Mouse (Mus musculus) MEL (cell line): ENCODE data around the gene Myo10.

Experiments
- CHD1 ChIP-seq: IDR thresholded peaks from 2 replicates; pipeline ENCODE4 v1.6.1; 2012; ENCODE audit warnings: low read depth, mild to moderate bottlenecking, inconsistent platforms, low read length, improper control_type of control experiment
- CTCF ChIP-seq, 3 experiments: IDR thresholded peaks in 2 of 3; conservative IDR thresholded peaks in 1 of 3; 2 replicates each; pipeline ENCODE4 v1.5.1; 2011 to 2012; ENCODE audit warnings: low read length in 3 of 3, low read depth in 2 of 3, mild to moderate bottlenecking in 2 of 3, improper control_type of control experiment in 1 of 3, inconsistent platforms in 1 of 3, mixed read lengths in 1 of 3, moderate library complexity in 1 of 3; ENCODE audit not compliant: control insufficient read depth in 1 of 3, insufficient read depth in 1 of 3, poor library complexity in 1 of 3, severe bottlenecking in 1 of 3
- E2F4 ChIP-seq: IDR thresholded peaks from 2 replicates; pipeline ENCODE4 v1.6.1; 2011; ENCODE audit warnings: low read depth, low read length, improper control_type of control experiment, borderline replicate concordance
- JUND ChIP-seq: IDR thresholded peaks from 2 replicates; pipeline ENCODE4 v1.6.1; 2011; ENCODE audit warnings: low read depth, mild to moderate bottlenecking, improper control_type of control experiment, low read length
- MEF2A ChIP-seq: IDR thresholded peaks from 2 replicates; pipeline ENCODE4 v1.6.1; 2014; ENCODE audit warnings: low read depth, mild to moderate bottlenecking, inconsistent platforms, low read length, improper control_type of control experiment; ENCODE audit not compliant: poor library complexity, insufficient replicate concordance, severe bottlenecking; ENCODE audit errors: extremely low read depth
- POLR2A ChIP-seq, 2 experiments: IDR thresholded peaks; 2 replicates each; pipeline ENCODE4 v1.6.1; 2011 to 2012; ENCODE audit warnings: low read length in 2 of 2, mild to moderate bottlenecking in 2 of 2, control low read depth in 1 of 2, improper control_type of control experiment in 1 of 2, low read depth in 1 of 2, moderate library complexity in 1 of 2; ENCODE audit not compliant: control insufficient read depth in 1 of 2, insufficient read depth in 1 of 2, poor library complexity in 1 of 2
- ZMIZ1 ChIP-seq: IDR thresholded peaks from 2 replicates; pipeline ENCODE4 v1.6.1; 2012; ENCODE audit warnings: low read depth, mild to moderate bottlenecking, inconsistent platforms, low read length, improper control_type of control experiment, moderate library complexity

GRCm38 (mm10) chr15:25693708-25694107 lies 71.4 kb downstream of the Myo10 start:
- TF ChIP-seq CTCF (IDR thresholded peaks at IDR 0.05 in 2 of 3, conservative IDR thresholded peaks at IDR 0.05 in 1 of 3; ENCODE audit: control insufficient read depth in 1 of 3, insufficient read depth in 1 of 3, low read depth in 2 of 3, low read length in 3 of 3, poor library complexity in 1 of 3, severe bottlenecking in 1 of 3) (no peak), JUND (no peak), MEF2A (no peak), CHD1 (no peak), ZMIZ1 (no peak), E2F4 (no peak), POLR2A (IDR thresholded peaks at IDR 0.05; ENCODE audit: control insufficient read depth in 1 of 2, insufficient read depth in 1 of 2, low read depth in 1 of 2, low read length in 2 of 2, poor library complexity in 1 of 2) (no peak)
